Mouse (Mus musculus) CD4-positive, CD25-positive, alpha-beta regulatory T cell (primary cell): ENCODE results near the gene Rgs5. TPM values are rescaled to one million over a fixed set of nuclear protein-coding genes. Genes with fewer than 3 reads are reported as not detected.

Experiments used
- polyA plus RNA-seq: library from polyadenylated mRNA; unstranded; fragments of 100-300 nt; shearing (Covaris generic); gene quantifications from one replicate; pipeline ENCODE4 v1.2.1, GENCODE M21; 2017

The Rgs5 gene
- 0.13 TPM for polyA plus RNA-seq

GRCm38 (mm10) chr1:169655256-169655655 is at the start of gene Rgs5:
Rgs5 (plus strand) TSS chr1:169655501.

Other genes with a start within 250 kb of the Rgs5 start
- 2.6 TPM for gene Nuf2, start 124.0 kb upstream of the Rgs5 start, polyA plus RNA-seq
- not detected for gene Rgs4, start 92.1 kb downstream of the Rgs5 start, polyA plus RNA-seq